18 mouse cellular contexts compared by ENCODE assay signal in the genomic region with DNA sequence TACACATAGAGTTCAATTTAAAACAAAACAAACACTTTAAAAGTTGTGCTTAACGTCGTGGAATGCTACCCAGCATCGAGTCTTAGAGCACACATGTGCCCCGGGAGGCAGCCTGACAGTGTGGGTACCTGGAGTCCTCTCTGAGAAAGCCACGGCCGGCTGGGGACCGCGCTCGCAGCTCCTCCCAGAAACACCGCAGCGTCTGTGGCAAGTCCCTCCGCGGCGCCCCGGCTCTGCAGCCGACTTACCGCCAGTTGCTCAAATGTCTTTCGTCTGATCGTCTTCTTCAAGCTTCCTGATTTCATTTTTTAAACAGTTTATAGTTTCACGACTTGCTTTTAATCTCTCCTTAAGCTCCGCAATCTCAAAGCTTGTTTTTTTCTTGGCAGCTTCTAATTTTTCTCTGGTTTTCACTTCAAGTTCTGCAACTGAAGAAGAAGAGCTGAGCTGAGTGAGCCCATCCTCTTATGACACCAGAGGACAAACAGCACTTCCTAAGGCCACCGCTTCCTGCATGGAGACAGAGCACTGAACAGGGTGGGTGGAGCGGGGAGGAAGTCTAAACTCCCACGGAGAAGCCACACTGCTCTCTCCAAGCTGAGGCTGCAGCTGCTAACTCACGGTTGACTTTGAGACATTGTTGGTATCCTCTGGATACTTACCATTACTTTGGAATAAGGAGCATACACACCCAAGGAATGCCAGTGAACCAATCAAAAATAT. TPM values are rescaled to one million over a fixed set of nuclear protein-coding genes. Genes with fewer than 3 reads are reported as not detected.
DNase-seq lines count a peak whose midpoint lies in the region; ATAC-seq lines count a peak whose summit lies in the region.
"Had no signal": no experiment of that assay in that cellular context is flagged by ENCODE, and none has a peak within 500 bp of the region (broad histone marks: within the 10 kb centered on the region; RNA-seq: fewer than 3 reads in every experiment).

No protein-coding gene starts in this region.

- DNase-seq in midbrain, embryonic 11.5 days (ENCODE audit: low spot score, missing footprints): peak; percentile 67
- no peak for DNase-seq in midbrain, embryonic 14.5 days
- peak; percentile 19 for DNase-seq in spleen, adult 12 weeks (ENCODE audit: low spot score)
- no peak for DNase-seq in gastrocnemius, postnatal 4 days (ENCODE audit: low spot score in 2 of 2)
- DNase-seq in left cerebral cortex, adult 11 months (ENCODE audit: low spot score): no peak
- DNase-seq: kidney, adult 9 months; lung, embryonic 14.5 days; right cerebral cortex, adult 18-20 months had no signal

- H3K9me3 ChIP-seq in midbrain, embryonic 11.5 days (ENCODE audit: control insufficient read depth, low read length): no peaks in the 10 kb centered on the region
- H3K9me3 ChIP-seq in midbrain, embryonic 14.5 days (ENCODE audit: control insufficient read depth, low read length): no peaks in the 10 kb centered on the region
- H3K9me3 ChIP-seq in hindbrain, embryonic 13.5 days: no peaks in the 10 kb centered on the region
- H3K9me3 ChIP-seq: hindbrain, embryonic 12.5 days; midbrain, embryonic 15.5 days had no signal

- H3K4me1 ChIP-seq in midbrain, embryonic 11.5 days (ENCODE audit: control insufficient read depth, insufficient read depth, low read length): no peaks in the 10 kb centered on the region
- no peaks in the 10 kb centered on the region for H3K4me1 ChIP-seq in midbrain, embryonic 14.5 days (ENCODE audit: control insufficient read depth, insufficient read depth, low read length)
- no peaks in the 10 kb centered on the region for H3K4me1 ChIP-seq in hindbrain, embryonic 13.5 days (replicated peaks)
- H3K4me1 ChIP-seq: hindbrain, embryonic 12.5 days; midbrain, embryonic 15.5 days had no signal

- WGBS in midbrain, embryonic 11.5 days: 91% methylated on average over 25 of the region's 25 CpGs
- WGBS in midbrain, embryonic 14.5 days: 96% methylated on average over 25 of the region's 25 CpGs
- WGBS in hindbrain, embryonic 13.5 days: 95% methylated on average over 25 of the region's 25 CpGs

- H3K27ac ChIP-seq in midbrain, embryonic 11.5 days (ENCODE audit: low read depth, low read length): no peak overlapping the region
- H3K27ac ChIP-seq in midbrain, embryonic 14.5 days (replicated peaks; ENCODE audit: low read depth, low read length): no peak overlapping the region
- H3K27ac ChIP-seq in hindbrain, embryonic 13.5 days: no peak overlapping the region
- H3K27ac ChIP-seq: hindbrain, embryonic 12.5 days; midbrain, embryonic 15.5 days; stomach, postnatal 0 days had no signal

- no peaks in the 10 kb centered on the region for H3K27me3 ChIP-seq in midbrain, embryonic 11.5 days (ENCODE audit: control insufficient read depth, insufficient read depth, low read length)
- H3K27me3 ChIP-seq in midbrain, embryonic 14.5 days (ENCODE audit: control insufficient read depth, insufficient read depth, low read length): no peaks in the 10 kb centered on the region
- H3K27me3 ChIP-seq in hindbrain, embryonic 13.5 days: no peaks in the 10 kb centered on the region
- H3K27me3 ChIP-seq: hindbrain, embryonic 12.5 days; midbrain, embryonic 15.5 days had no signal

- H3K9ac ChIP-seq in midbrain, embryonic 11.5 days (ENCODE audit: low read length): no peak overlapping the region
- H3K9ac ChIP-seq in midbrain, embryonic 14.5 days (replicated peaks; ENCODE audit: low read length): no peak overlapping the region
- no peak overlapping the region for H3K9ac ChIP-seq in hindbrain, embryonic 13.5 days
- H3K9ac ChIP-seq: hindbrain, embryonic 12.5 days; lung, embryonic 14.5 days; midbrain, embryonic 15.5 days had no signal

- ATAC-seq in midbrain, embryonic 11.5 days (ENCODE audit: low FRiP score): no peak
- no peak for ATAC-seq in midbrain, embryonic 14.5 days (ENCODE audit: low FRiP score, low TSS enrichment)
- ATAC-seq in common myeloid progenitor, adult 5-6 weeks (replicated peaks; ENCODE audit: low read depth, poor library complexity, severe bottlenecking): peak; percentile 73
- ATAC-seq in hindbrain, embryonic 13.5 days (ENCODE audit: low FRiP score): no peak
- ATAC-seq: midbrain, embryonic 15.5 days had no signal

- peaks cover 39% of the 10 kb centered on the region for H3K36me3 ChIP-seq in midbrain, embryonic 11.5 days (ENCODE audit: control insufficient read depth, insufficient read depth, low read length)
- H3K36me3 ChIP-seq in midbrain, embryonic 14.5 days (ENCODE audit: control insufficient read depth, insufficient read depth, low read length): peaks cover 72% of the 10 kb centered on the region
- peaks cover 77% of the 10 kb centered on the region for H3K36me3 ChIP-seq in hindbrain, embryonic 13.5 days

- no peak overlapping the region for H3K4me2 ChIP-seq in midbrain, embryonic 11.5 days
- H3K4me2 ChIP-seq in midbrain, embryonic 14.5 days (ENCODE audit: low read length): no peak overlapping the region
- no peak overlapping the region for H3K4me2 ChIP-seq in hindbrain, embryonic 13.5 days
- H3K4me2 ChIP-seq: hindbrain, embryonic 12.5 days; lung, embryonic 14.5 days; midbrain, embryonic 15.5 days had no signal

- H3K4me3 ChIP-seq in midbrain, embryonic 11.5 days (ENCODE audit: low read depth, low read length): no peak overlapping the region
- H3K4me3 ChIP-seq in midbrain, embryonic 14.5 days (replicated peaks; ENCODE audit: low read depth, low read length): no peak overlapping the region
- H3K4me3 ChIP-seq in hindbrain, embryonic 13.5 days: no peak overlapping the region
- H3K4me3 ChIP-seq: hindbrain, embryonic 12.5 days; midbrain, embryonic 15.5 days had no signal

RNA-seq across cellular contexts. Expression of gene Yeats4, which starts 8.7 kb away (rescaled TPM):
- 173 and 194 TPM in 2 replicates for polyA plus RNA-seq in midbrain, embryonic 11.5 days (2014; fragmentation: Nextera tagmentation; extraction: Ambion mirVana)
- polyA plus RNA-seq in midbrain, embryonic 14.5 days (2014; fragmentation: Nextera tagmentation; extraction: Ambion mirVana): 144 and 145 TPM in 2 replicates
- 174 and 192 TPM in 2 replicates for total RNA-seq in common myeloid progenitor, adult 5-6 weeks (2017)
- total RNA-seq in gastrocnemius, postnatal 4 days (2021): 10 to 100 TPM; 29.6 to 33.2 TPM
- 126 and 127 TPM in 2 replicates for polyA plus RNA-seq in hindbrain, embryonic 13.5 days (2015; fragmentation: Nextera tagmentation; extraction: Ambion mirVana)

RNA-seq across cellular contexts. Expression of gene 9530003J23Rik, which starts 22.9 kb away (rescaled TPM):
- polyA plus RNA-seq in midbrain, embryonic 11.5 days (2014; fragmentation: Nextera tagmentation; extraction: Ambion mirVana): 0.14 TPM in 1 of 2 replicates, not detected in the other
- not detected in 2 replicates for polyA plus RNA-seq in midbrain, embryonic 14.5 days (2014; fragmentation: Nextera tagmentation; extraction: Ambion mirVana)
- not detected in 2 replicates for total RNA-seq in common myeloid progenitor, adult 5-6 weeks (2017)
- not detected for total RNA-seq in gastrocnemius, postnatal 4 days (2021)
- 0.16 TPM in 1 of 2 replicates, not detected in the other for polyA plus RNA-seq in hindbrain, embryonic 13.5 days (2015; fragmentation: Nextera tagmentation; extraction: Ambion mirVana)
- total RNA-seq: heart, adult 8-10 months; layer of hippocampus, adult 18-20 months; left cerebral cortex, postnatal 36 days had no signal
- polyA plus RNA-seq: cortical plate, adult 2 months; hindbrain, embryonic 12.5 days; lung, embryonic 14.5 days; midbrain, embryonic 15.5 days; neural tube, embryonic 14.5 days; stomach, postnatal 0 days had no signal

Comparison
In these comparisons a context has a peak if more than half of its experiments do, and no peak if none do; other contexts are left out.
1. DNase-seq: peak in midbrain, embryonic 11.5 days (single experiment) and spleen, adult 12 weeks (single experiment); none in midbrain, embryonic 14.5 days (single experiment), gastrocnemius, postnatal 4 days (0 of 2) and left cerebral cortex, adult 11 months (single experiment).